Mouse (Mus musculus): ENCODE results near the gene Immp2l. TPM values are rescaled to one million over a fixed set of nuclear protein-coding genes. Genes with fewer than 3 reads are reported as not detected.

Gene Immp2l
- total RNA-seq, 2 experiments from 2014 or later = 7.1 to 8.8 TPM

DNA sequence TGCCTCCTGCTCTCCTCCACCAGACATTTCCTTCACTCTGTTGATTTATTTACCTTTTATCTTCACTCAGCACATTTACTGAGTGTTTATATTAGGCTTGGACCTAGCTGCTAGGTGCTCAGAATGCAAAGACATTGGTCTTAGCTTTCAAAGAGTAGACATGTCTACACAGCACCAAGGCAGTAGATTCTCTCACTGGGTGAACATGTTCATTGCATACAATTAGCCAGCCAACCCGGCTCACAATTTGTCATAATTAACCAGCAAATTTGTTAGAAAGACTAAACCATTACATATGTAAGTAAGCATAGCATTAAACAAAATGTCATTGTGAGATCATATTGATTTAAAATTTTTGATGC is 542.5 kb downstream of the Immp2l start:
- DNase-seq = no peak
- intact Hi-C loops (cut with DNase I; ENCODE audit: low total_unique reads) = no loop called here

- intact Hi-C loops (cut with DNase I; ENCODE audit: low total_unique reads) = no loop called here
- DNase-seq = no peak
These were observed 549.9 kb downstream of the Immp2l start for GRCm38 (mm10) chr12:41573754-41574153.

DNA sequence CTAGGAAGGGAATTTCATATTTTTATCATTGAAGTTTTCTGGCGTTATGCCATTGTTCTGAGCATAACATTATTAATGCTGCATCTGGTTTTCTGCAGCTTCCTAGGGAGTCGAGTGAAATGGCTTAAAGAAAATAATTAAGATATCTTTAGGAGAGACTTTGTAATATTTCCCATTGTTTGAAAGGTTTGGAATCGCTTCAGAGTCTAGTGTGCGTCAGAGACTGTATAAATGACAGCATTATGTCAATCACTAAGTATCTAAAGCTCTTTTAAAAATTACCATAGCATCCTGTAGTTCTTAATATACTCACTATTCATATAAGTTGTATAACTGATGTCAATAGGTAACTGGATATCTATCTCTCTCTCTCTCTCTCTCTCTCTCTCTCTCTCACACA is 551.3 kb downstream of the Immp2l start:
- intact Hi-C loops (cut with DNase I; ENCODE audit: low total_unique reads) = no loop called here
- DNase-seq = no peak

DNA sequence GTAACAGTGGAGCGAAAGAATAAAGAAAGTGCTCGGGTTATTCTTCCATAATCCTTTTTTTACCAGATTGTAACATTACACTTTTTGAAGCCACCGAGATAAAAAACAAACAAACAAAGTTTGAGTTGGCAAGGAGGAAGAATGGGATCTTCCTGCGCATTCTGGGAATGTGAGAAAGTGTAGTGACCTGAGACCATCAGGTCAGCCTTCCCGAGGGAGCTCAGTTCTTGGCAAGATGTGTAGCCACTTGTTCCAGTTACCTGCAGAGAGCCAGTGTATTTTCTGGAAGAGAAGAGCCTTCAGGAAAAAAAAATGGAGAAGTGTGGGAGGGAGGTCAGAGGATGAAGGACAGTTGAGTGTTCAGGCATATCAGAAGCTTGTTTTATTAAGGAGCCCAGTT is 569.5 kb downstream of the Immp2l start:
- DNase-seq = no peak
- intact Hi-C loops (cut with DNase I; ENCODE audit: low total_unique reads) = no loop called here

DNA sequence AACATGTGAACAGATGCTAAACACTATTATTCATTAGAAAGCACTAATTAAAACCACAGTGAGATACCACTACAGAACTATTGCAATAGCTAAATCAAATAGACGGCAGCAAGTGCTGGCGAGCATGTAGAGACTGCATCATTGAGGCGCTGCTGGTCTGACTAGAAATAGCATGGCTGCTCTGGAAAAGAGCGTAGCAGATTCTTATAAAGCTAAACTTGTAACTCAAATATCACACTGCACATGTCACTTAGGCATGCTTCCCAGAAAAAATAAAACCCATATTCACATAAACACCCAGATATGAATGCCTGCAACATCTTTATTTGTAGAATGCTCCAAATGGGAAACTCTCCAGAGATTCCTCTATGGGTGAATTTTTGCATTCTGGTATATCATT is 570.1 kb downstream of the Immp2l start:
- intact Hi-C loops (cut with DNase I; ENCODE audit: low total_unique reads) = no loop called here
- DNase-seq = no peak

DNA sequence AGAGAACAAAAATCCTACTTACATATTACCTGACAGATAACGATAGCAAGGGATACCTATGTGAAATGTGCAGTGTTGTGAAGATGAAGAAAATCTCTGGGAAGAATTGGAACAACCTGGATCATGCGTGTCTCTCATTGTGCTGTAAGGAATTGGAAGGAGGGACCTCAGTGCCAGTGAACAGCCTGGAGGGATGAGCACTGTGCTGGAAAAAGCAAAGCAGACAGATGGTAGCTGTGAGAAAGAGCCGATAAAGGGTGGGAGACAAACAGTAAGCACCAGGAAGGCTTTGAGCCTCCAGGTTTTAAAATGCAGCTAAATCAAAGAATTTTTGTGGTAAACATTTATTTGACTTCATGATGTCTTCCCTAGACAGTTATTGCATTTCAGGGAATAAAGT is 591.4 kb downstream of the Immp2l start:
- intact Hi-C loops (cut with DNase I; ENCODE audit: low total_unique reads) = no loop called here
- DNase-seq = no peak

DNA sequence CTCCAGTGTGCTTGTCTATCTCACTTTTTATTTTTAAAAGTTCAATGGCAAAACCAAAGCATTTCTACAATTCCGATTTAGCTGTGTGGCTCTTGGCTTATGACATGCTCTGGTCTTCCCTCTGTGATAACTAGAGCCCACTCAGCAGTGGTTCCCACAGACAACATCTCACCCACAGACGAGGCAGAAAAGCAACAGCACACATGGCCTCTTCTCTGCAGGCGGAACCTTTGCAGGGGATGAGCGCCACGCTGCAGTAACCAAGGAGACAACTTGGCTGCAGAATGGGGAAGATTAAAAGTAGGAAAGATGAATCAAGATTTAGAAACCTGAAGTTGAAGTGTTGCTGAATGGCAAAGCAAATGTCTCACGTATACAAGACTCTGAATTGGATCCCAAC is 597.5 kb downstream of the Immp2l start:
- intact Hi-C loops (cut with DNase I; ENCODE audit: low total_unique reads) = no loop called here

DNA sequence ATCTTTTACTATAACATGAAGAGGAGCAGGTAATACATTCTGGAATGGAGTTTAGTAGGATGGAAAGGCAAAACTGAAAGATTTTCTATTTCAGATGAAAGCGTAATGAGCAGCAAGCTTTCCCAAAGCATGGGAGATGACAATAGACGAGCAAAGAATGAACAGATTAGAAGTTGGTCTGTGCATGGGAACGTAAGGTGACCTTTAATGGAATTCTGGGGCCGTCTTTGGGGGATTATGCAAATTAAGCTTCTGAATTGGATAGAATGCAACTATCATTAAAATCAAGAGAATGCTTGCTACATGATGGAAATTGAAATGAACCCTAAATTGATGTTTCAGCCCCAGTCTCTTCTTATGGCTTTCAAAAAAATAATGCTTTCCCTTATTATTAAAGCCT is 619.4 kb downstream of the Immp2l start:
- intact Hi-C loops (cut with DNase I; ENCODE audit: low total_unique reads) = no loop called here
- DNase-seq = no peak

More for the DNA sequence above, 597.5 kb downstream of the Immp2l start:
- DNase-seq = no peak

GRCm38 (mm10) chr12:41644802-41645551 is 621.1 kb downstream of the Immp2l start:
- intact Hi-C loops (cut with DNase I; ENCODE audit: low total_unique reads) = no loop called here
- DNase-seq = no peak

- intact Hi-C loops (cut with DNase I; ENCODE audit: low total_unique reads) = no loop called here
- no peak for DNase-seq
These were observed 623.2 kb downstream of the Immp2l start for GRCm38 (mm10) chr12:41646956-41647575.

DNA sequence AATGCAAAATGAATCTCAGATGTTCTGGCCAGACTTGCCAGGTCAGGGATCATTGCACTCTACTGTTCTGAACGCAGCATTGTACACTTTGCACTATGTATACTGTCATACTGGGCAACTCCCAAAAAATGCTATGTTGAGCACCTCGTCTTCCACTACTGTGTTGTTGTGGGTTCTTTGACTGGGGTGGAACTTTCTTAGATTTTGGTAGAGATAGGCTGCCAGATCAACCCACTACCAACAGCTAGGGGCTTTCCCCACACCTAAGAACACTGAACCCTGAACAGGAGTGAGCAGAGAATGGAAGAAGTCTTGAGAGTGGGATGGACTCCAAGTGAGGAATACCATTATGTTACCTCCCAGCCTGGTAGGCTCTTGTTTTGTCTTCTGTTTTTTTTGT is 623.8 kb downstream of the Immp2l start:
- intact Hi-C loops (cut with DNase I; ENCODE audit: low total_unique reads) = no loop called here
- no peak for DNase-seq

DNA sequence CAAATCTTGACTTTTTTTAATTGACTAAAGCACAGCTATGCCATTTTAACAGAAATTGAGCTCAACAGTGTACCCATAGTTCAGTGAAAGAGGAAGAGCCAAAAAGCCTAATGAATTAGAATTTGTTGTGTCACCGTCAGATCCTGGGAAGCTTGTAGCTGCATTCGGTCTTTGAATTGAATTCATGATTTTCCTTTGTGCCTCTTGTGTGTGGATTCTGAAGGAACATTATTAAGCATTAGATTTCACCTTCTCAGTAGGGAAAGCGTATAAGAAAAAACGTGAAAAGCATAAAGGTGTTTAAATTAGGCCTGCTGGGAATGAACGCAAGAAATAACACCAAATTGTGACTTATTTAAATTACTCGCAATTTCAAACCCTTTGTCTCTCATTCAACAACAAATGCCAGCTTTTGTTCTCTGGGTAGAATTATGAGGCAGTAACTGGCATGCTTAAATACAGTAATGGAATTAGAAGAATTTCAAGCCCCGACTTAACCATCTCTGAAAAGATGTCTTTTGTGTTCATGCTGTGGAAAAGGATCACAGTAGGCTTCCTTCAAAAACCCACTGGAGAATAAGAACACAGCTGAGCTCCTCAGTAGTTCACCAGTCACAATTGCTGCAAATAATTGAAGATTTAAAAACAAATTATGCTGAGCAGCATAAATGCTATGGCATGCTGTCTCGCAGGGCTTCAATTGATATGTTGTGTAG is 626.1 kb downstream of the Immp2l start:
- intact Hi-C loops (cut with DNase I; ENCODE audit: low total_unique reads) = no loop called here
- DNase-seq = no peak

- intact Hi-C loops (cut with DNase I; ENCODE audit: low total_unique reads) = no loop called here
- no peak for DNase-seq
These were observed 644.4 kb downstream of the Immp2l start for GRCm38 (mm10) chr12:41668280-41668679.

DNA sequence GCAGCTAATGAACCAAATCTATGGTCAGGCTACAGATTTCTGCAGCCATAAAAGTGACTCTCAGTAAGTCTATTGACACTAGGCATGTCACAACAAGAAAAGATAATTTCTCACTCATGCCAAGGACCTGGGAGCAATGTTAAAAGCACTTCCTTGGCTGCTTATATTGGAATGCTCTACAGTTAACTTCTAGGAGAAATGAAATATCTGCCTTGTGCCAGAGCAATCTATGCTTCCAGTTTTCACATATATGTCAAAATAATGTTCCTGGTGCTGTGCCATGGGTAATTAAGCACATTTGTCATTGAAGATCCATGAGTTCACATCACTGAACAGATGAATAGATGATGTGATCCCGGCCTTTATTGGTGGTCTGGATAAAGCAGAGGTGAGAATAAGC is 645.6 kb downstream of the Immp2l start:
- no peak for DNase-seq
- intact Hi-C loops (cut with DNase I; ENCODE audit: low total_unique reads) = no loop called here

DNA sequence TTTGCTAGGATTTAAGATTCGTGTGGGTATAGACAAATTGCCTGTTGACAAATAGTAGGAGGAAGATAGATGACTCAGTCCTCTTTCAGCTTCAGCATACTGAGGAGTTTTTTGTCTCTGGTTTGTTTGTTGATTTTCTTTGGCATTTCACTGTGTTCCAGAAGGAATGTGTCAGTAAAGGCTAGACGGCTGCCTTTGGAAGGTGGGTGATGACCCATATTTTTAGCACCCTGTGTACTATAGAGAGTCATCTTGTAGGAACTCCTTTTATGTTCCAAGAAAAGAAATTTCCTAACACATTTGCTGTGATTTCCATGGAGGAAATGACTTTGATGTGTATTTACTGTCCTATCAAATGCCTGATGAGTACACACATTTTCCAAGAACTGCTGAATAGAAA is 651.0 kb downstream of the Immp2l start:
- no peak for DNase-seq
- intact Hi-C loops (cut with DNase I; ENCODE audit: low total_unique reads) = no loop called here

- DNase-seq = no peak
- intact Hi-C loops (cut with DNase I; ENCODE audit: low total_unique reads) = no loop called here
These were observed 656.3 kb downstream of the Immp2l start for GRCm38 (mm10) chr12:41680141-41680540.

DNA sequence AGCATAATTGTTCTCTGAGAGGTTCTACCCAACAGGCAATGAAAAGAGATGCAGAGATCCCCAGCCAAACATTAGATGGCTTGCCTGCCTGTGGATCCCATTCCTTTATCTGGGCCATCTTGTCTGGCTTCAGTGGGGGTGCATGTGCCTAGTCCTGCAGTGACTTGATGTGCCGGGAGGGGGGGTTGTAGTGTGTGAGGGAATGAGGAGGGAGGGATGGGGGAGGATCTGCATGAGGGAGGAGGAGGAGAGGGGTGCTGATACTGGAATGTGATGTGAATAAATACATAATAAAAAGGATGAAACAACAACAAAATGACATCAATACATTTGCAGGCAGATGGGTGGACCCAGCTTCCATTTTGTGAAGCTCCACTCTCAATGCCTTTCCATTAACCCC is 658.3 kb downstream of the Immp2l start:
- DNase-seq = no peak
- intact Hi-C loops (cut with DNase I; ENCODE audit: low total_unique reads) = no loop called here

DNA sequence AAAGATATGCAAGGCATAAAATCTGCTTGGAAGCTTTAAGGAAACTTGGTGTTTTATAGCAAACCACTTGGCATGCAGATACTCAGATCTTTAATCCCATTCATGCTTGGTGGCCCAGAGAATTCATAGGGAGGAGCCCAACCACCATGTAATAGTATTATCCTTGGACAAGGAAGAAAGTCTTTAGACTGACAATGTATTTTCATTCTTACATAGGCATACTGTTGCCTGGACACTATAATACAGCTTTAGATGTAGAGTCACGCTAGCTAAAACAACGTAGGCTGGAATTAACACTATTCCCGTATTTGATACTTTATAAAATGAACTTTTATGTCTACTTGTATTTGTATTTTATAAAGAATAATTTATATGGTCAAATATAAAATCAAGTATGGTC is 665.9 kb downstream of the Immp2l start:
- intact Hi-C loops (cut with DNase I; ENCODE audit: low total_unique reads) = no loop called here
- no peak for DNase-seq

DNA sequence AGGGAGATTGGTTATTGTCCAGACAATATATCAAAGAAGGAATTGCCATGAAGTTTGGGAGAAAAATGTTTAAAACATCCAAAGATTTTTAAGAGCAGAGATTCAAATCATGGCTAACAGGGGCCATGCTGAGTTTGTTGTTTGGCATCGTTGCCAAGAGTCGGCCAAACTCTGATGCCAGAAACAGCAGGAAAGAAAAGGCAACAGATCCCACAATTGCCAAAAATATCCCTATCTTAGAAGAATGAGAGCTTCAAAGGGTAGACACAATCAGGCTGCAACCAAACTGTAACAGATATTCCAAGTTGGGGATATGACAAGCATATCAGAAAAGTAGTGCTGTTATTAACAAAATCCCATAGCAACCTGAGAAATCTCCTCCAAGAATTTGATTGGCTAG is 686.7 kb downstream of the Immp2l start:
- intact Hi-C loops (cut with DNase I; ENCODE audit: low total_unique reads) = no loop called here
- DNase-seq = no peak

DNA sequence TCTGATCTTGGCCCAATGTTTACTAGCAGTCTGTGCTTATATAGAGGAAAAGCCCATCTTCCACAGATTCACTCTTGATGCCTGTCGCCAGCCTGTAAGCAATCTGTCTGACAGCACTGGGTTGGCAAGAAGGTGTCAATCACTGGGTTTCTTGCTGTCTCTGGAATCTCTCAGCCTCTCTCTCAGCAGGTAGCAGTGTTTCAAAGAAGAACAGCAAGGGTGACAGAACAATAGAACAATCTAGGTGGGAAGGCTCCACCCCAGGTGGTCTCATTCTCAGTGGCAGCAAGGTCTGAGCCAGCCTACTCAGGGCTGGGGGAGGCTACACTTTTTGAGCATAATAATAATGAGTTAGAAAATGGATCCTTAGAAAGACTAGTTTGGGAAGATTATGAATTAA is 693.1 kb downstream of the Immp2l start:
- no peak for DNase-seq
- intact Hi-C loops (cut with DNase I; ENCODE audit: low total_unique reads) = no loop called here

GRCm38 (mm10) chr12:41724585-41724984 is 700.7 kb downstream of the Immp2l start:
- no peak for DNase-seq
- intact Hi-C loops (cut with DNase I; ENCODE audit: low total_unique reads) = no loop called here
